In the genomic region with DNA sequence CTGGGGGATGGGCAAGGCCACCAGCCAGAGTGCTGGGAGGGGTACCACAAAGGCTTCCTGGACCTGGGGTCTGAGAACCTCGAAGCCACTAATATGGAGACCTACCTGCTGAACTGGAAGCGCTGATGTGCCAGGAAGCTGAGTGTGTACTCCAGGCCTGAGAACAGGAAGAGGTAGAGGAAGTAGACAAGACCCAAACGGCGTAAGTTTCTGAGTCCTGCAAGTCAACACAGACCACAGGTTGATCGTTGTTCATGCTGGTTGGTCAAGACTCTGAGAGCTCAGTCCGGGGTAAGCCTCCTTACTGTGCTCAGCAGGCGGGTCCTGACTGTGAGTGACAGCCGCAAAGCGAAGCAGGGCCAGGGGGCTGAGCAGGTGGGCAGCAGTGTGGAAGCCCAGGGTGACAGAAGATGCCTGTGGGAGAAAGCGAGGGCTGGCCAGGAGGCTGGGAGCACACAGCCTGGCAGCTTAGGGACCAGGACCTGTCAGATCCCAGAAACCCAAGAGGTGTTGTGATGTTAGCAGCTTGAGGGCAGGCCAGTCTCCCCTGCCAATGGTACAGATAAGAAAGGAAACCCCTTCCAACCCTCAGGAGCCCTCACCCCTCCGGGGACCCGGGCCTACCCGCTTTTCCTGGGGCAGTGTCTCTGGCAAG, we compare ENCODE assay signal across 10 mouse cellular contexts. TPM values are rescaled to one million over a fixed set of nuclear protein-coding genes. Genes with fewer than 3 reads are reported as not detected.
DNase-seq lines count a peak whose midpoint lies in the region; ATAC-seq lines count a peak whose summit lies in the region.
"Had no signal": no experiment of that assay in that cellular context is flagged by ENCODE, and none has a peak within 500 bp of the region (broad histone marks: within the 10 kb centered on the region; RNA-seq: fewer than 3 reads in every experiment).

No protein-coding gene starts in this region.

- H3K9ac ChIP-seq in forebrain, embryonic 12.5 days: no peak overlapping the region; the same call in 1 of the 2 replicates
- no peak overlapping the region for H3K9ac ChIP-seq in forebrain, embryonic 14.5 days (ENCODE audit: low read length)
- H3K9ac ChIP-seq in midbrain, embryonic 15.5 days: no peak overlapping the region
- H3K9ac ChIP-seq in midbrain, embryonic 13.5 days (replicated peaks): no peak overlapping the region
- H3K9ac ChIP-seq in limb, embryonic 12.5 days (replicated peaks): no peak overlapping the region

- WGBS in forebrain, embryonic 12.5 days: 92% methylated on average over 13 of the region's 13 CpGs
- WGBS in forebrain, embryonic 14.5 days: 92% methylated on average over 13 of the region's 13 CpGs
- 87% methylated on average over 13 of the region's 13 CpGs for WGBS in midbrain, embryonic 15.5 days
- WGBS in midbrain, embryonic 13.5 days: 92% methylated on average over 13 of the region's 13 CpGs
- WGBS in limb, embryonic 12.5 days: 93% methylated on average over 13 of the region's 13 CpGs

- ATAC-seq in forebrain, embryonic 12.5 days (ENCODE audit: low FRiP score): no peak
- ATAC-seq in forebrain, embryonic 14.5 days: no peak
- ATAC-seq in midbrain, embryonic 15.5 days (replicated peaks): no peak
- ATAC-seq in midbrain, embryonic 13.5 days: no peak
- no peak for ATAC-seq in limb, embryonic 12.5 days (ENCODE audit: insufficient number of reproducible peaks, insufficient read depth, low FRiP score, low TSS enrichment, low read depth)
- ATAC-seq: activated CD4-positive, CD25-positive, alpha-beta regulatory T cell, adult 4 months had no signal

- H3K27ac ChIP-seq in forebrain, embryonic 12.5 days: no peak overlapping the region
- H3K27ac ChIP-seq in forebrain, embryonic 14.5 days (ENCODE audit: low read depth, low read length): no peak overlapping the region
- no peak overlapping the region for H3K27ac ChIP-seq in midbrain, embryonic 15.5 days
- H3K27ac ChIP-seq in midbrain, embryonic 13.5 days: no peak overlapping the region
- no peak overlapping the region for H3K27ac ChIP-seq in limb, embryonic 12.5 days
- H3K27ac ChIP-seq: heart, adult 2 months had no signal

- H3K4me2 ChIP-seq in forebrain, embryonic 12.5 days: 0 out of 2 replicates have a peak overlapping the region, but pooled peaks have one; percentile 88
- no peak overlapping the region for H3K4me2 ChIP-seq in forebrain, embryonic 14.5 days (ENCODE audit: low read length)
- H3K4me2 ChIP-seq in midbrain, embryonic 15.5 days: 0 out of 2 replicates have a peak overlapping the region, but pooled peaks have one; percentile 80
- no peak overlapping the region for H3K4me2 ChIP-seq in midbrain, embryonic 13.5 days (replicated peaks)
- H3K4me2 ChIP-seq in limb, embryonic 12.5 days: peak overlapping the region; percentile 86

- peaks cover 22% of the 10 kb centered on the region for H3K4me1 ChIP-seq in forebrain, embryonic 12.5 days
- peaks cover 8% of the 10 kb centered on the region for H3K4me1 ChIP-seq in forebrain, embryonic 14.5 days (ENCODE audit: control insufficient read depth, insufficient read depth, low read length)
- H3K4me1 ChIP-seq in midbrain, embryonic 15.5 days: peaks cover 22% of the 10 kb centered on the region
- H3K4me1 ChIP-seq in midbrain, embryonic 13.5 days (replicated peaks): peaks cover 25% of the 10 kb centered on the region
- H3K4me1 ChIP-seq in limb, embryonic 12.5 days (replicated peaks): peaks cover 20% of the 10 kb centered on the region

- no peak overlapping the region for H3K4me3 ChIP-seq in forebrain, embryonic 12.5 days (replicated peaks)
- no peak overlapping the region for H3K4me3 ChIP-seq in forebrain, embryonic 14.5 days (ENCODE audit: low read depth, low read length)
- H3K4me3 ChIP-seq in midbrain, embryonic 15.5 days: no peak overlapping the region
- no peak overlapping the region for H3K4me3 ChIP-seq in midbrain, embryonic 13.5 days (replicated peaks)
- H3K4me3 ChIP-seq in limb, embryonic 12.5 days (replicated peaks): no peak overlapping the region
- H3K4me3 ChIP-seq: heart, adult 2 months had no signal

- no peak for DNase-seq in forebrain, embryonic 14.5 days (ENCODE audit: low spot score)
- peak; percentile 38 to 43 for DNase-seq in spleen, postnatal 10 days (ENCODE audit: low spot score in 2 of 2)
- no peak for DNase-seq in right cerebral cortex, adult 18-20 months
- DNase-seq in left cerebral cortex, postnatal 4 days: no peak

- H3K9me3 ChIP-seq in forebrain, embryonic 12.5 days: no peaks in the 10 kb centered on the region
- no peaks in the 10 kb centered on the region for H3K9me3 ChIP-seq in forebrain, embryonic 14.5 days (replicated peaks; ENCODE audit: control insufficient read depth, low read length)
- no peaks in the 10 kb centered on the region for H3K9me3 ChIP-seq in midbrain, embryonic 15.5 days
- H3K9me3 ChIP-seq in midbrain, embryonic 13.5 days: no peaks in the 10 kb centered on the region
- no peaks in the 10 kb centered on the region for H3K9me3 ChIP-seq in limb, embryonic 12.5 days

- peaks cover 82% of the 10 kb centered on the region for H3K36me3 ChIP-seq in forebrain, embryonic 12.5 days (replicated peaks)
- H3K36me3 ChIP-seq in forebrain, embryonic 14.5 days (ENCODE audit: control insufficient read depth, insufficient read depth, low read length): peaks cover 77% of the 10 kb centered on the region
- H3K36me3 ChIP-seq in midbrain, embryonic 15.5 days (replicated peaks): peaks cover 52% of the 10 kb centered on the region
- peaks cover 80% of the 10 kb centered on the region for H3K36me3 ChIP-seq in midbrain, embryonic 13.5 days
- H3K36me3 ChIP-seq in limb, embryonic 12.5 days: peaks cover 85% of the 10 kb centered on the region

- intact Hi-C loops in left cerebral cortex, postnatal 4 days (cut with DNase I): no loop called here

- H3K27me3 ChIP-seq in forebrain, embryonic 12.5 days: no peaks in the 10 kb centered on the region
- no peaks in the 10 kb centered on the region for H3K27me3 ChIP-seq in forebrain, embryonic 14.5 days (replicated peaks; ENCODE audit: control insufficient read depth, insufficient read depth, low read length)
- no peaks in the 10 kb centered on the region for H3K27me3 ChIP-seq in midbrain, embryonic 15.5 days (replicated peaks)
- no peaks in the 10 kb centered on the region for H3K27me3 ChIP-seq in midbrain, embryonic 13.5 days
- H3K27me3 ChIP-seq in limb, embryonic 12.5 days: no peaks in the 10 kb centered on the region

RNA-seq across cellular contexts. Expression of a gene that starts 2.1 kb away (rescaled TPM):
- polyA plus RNA-seq in forebrain, embryonic 12.5 days (2016; fragmentation: Nextera tagmentation; extraction: Ambion mirVana): 78.7 and 102 TPM in 2 replicates
- polyA plus RNA-seq in forebrain, embryonic 14.5 days (2014; fragmentation: Nextera tagmentation; extraction: Ambion mirVana): 72.8 and 84.8 TPM in 2 replicates
- 106 and 118 TPM in 2 replicates for polyA plus RNA-seq in midbrain, embryonic 15.5 days (2015; fragmentation: Nextera tagmentation; extraction: Ambion mirVana)
- 78.6 and 84.6 TPM in 2 replicates for polyA plus RNA-seq in midbrain, embryonic 13.5 days (2015; fragmentation: Nextera tagmentation; extraction: Ambion mirVana)
- 107 and 120 TPM in 2 replicates for polyA plus RNA-seq in limb, embryonic 12.5 days (2016; fragmentation: Nextera tagmentation; extraction: Ambion mirVana)
- total RNA-seq in left cerebral cortex, postnatal 4 days (2021): 10 to 100 TPM; 68.9 to 81.6 TPM

RNA-seq across cellular contexts. Expression of a gene that starts 25.1 kb away (rescaled TPM):
- 26.7 and 29.7 TPM in 2 replicates for polyA plus RNA-seq in forebrain, embryonic 12.5 days (2016; fragmentation: Nextera tagmentation; extraction: Ambion mirVana)
- polyA plus RNA-seq in forebrain, embryonic 14.5 days (2014; fragmentation: Nextera tagmentation; extraction: Ambion mirVana): 23.5 and 24.2 TPM in 2 replicates
- 20.2 and 21.1 TPM in 2 replicates for polyA plus RNA-seq in midbrain, embryonic 15.5 days (2015; fragmentation: Nextera tagmentation; extraction: Ambion mirVana)
- polyA plus RNA-seq in midbrain, embryonic 13.5 days (2015; fragmentation: Nextera tagmentation; extraction: Ambion mirVana): 22.0 and 23.0 TPM in 2 replicates
- polyA plus RNA-seq in limb, embryonic 12.5 days (2016; fragmentation: Nextera tagmentation; extraction: Ambion mirVana): 30.9 and 32.7 TPM in 2 replicates
- 10 to 100 TPM; 23.8 to 25.2 TPM for total RNA-seq in left cerebral cortex, postnatal 4 days (2021)

RNA-seq across cellular contexts. Expression of a gene that starts 25.3 kb away (rescaled TPM):
- 1.1 and 1.7 TPM in 2 replicates for polyA plus RNA-seq in forebrain, embryonic 12.5 days (2016; fragmentation: Nextera tagmentation; extraction: Ambion mirVana)
- 1.2 TPM in 2 replicates for polyA plus RNA-seq in forebrain, embryonic 14.5 days (2014; fragmentation: Nextera tagmentation; extraction: Ambion mirVana)
- polyA plus RNA-seq in midbrain, embryonic 15.5 days (2015; fragmentation: Nextera tagmentation; extraction: Ambion mirVana): 2.7 and 2.8 TPM in 2 replicates
- 1.9 and 2.5 TPM in 2 replicates for polyA plus RNA-seq in midbrain, embryonic 13.5 days (2015; fragmentation: Nextera tagmentation; extraction: Ambion mirVana)
- 4.0 and 4.3 TPM in 2 replicates for polyA plus RNA-seq in limb, embryonic 12.5 days (2016; fragmentation: Nextera tagmentation; extraction: Ambion mirVana)
- total RNA-seq in left cerebral cortex, postnatal 4 days (2021): 1 to 10 TPM; 6.2 to 6.5 TPM

Comparison
In these comparisons a context has a peak if more than half of its experiments do, and no peak if none do; other contexts are left out.
1. H3K4me2 ChIP-seq: peak in forebrain, embryonic 12.5 days (single experiment), midbrain, embryonic 15.5 days (single experiment) and limb, embryonic 12.5 days (single experiment); none in forebrain, embryonic 14.5 days (single experiment) and midbrain, embryonic 13.5 days (single experiment).
2. DNase-seq: peak in spleen, postnatal 10 days (2 of 2); none in forebrain, embryonic 14.5 days (single experiment), right cerebral cortex, adult 18-20 months (single experiment) and left cerebral cortex, postnatal 4 days (single experiment).